Comparison of ENCODE assay signal across 8 mouse cellular contexts in genomic region chr11:7063681-7064267, GRCm38 (mm10). TPM values are rescaled to one million over a fixed set of nuclear protein-coding genes. Genes with fewer than 3 reads are reported as not detected.
DNase-seq lines count a peak whose midpoint lies in the region; ATAC-seq and TF ChIP-seq lines count a peak whose summit lies in the region.

No protein-coding gene starts in this region.

- under 1% methylated on average over 46 of the region's 53 CpGs for WGBS in heart, postnatal 0 days
- WGBS in midbrain, embryonic 15.5 days: under 1% methylated on average over 53 of the region's 53 CpGs

- DNase-seq in right cerebral cortex, adult 18-20 months: peak; percentile 45
- DNase-seq in right cerebral cortex, postnatal 36 days (ENCODE audit: low spot score in 2 of 2): no peak
- DNase-seq in cerebellum, postnatal 25 days: peak; percentile 70 to 73
- no peak for DNase-seq in heart, postnatal 0 days (ENCODE audit: low spot score)
- DNase-seq in kidney, postnatal 4 days: peak; percentile 56 to 70
- DNase-seq in spleen, postnatal 36 days (ENCODE audit: low spot score in 2 of 2): no peak
- DNase-seq in layer of hippocampus, adult 11-12 months (ENCODE audit: low spot score): no peak

- no peak for TF ChIP-seq CTCF in heart, postnatal 0 days (IDR thresholded peaks at IDR 0.05; ENCODE audit: low read depth)

- H3K4me1 ChIP-seq in heart, postnatal 0 days (ENCODE audit: control insufficient read depth, insufficient read depth): peaks cover 7% of the 10 kb centered on the region; the same call in 1 of the 2 replicates
- H3K4me1 ChIP-seq in midbrain, embryonic 15.5 days: peaks cover 30% of the 10 kb centered on the region

- H3K4me2 ChIP-seq in heart, postnatal 0 days (ENCODE audit: low read depth, low read length): peak overlapping the region; percentile 72
- H3K4me2 ChIP-seq in midbrain, embryonic 15.5 days: peak overlapping the region; percentile 87

- H3K27ac ChIP-seq in heart, postnatal 0 days (ENCODE audit: low read depth): no peak overlapping the region
- H3K27ac ChIP-seq in midbrain, embryonic 15.5 days: peak overlapping the region; percentile 68

- no peaks in the 10 kb centered on the region for H3K9me3 ChIP-seq in heart, postnatal 0 days (replicated peaks; ENCODE audit: control insufficient read depth, low read length)
- H3K9me3 ChIP-seq in midbrain, embryonic 15.5 days: no peaks in the 10 kb centered on the region

- peaks cover 92% of the 10 kb centered on the region for H3K27me3 ChIP-seq in heart, postnatal 0 days (ENCODE audit: control insufficient read depth, insufficient read depth, low read length)
- peaks cover 17% of the 10 kb centered on the region for H3K27me3 ChIP-seq in midbrain, embryonic 15.5 days (replicated peaks)

- H3K36me3 ChIP-seq in heart, postnatal 0 days (replicated peaks; ENCODE audit: control insufficient read depth, insufficient read depth, low read length): no peaks in the 10 kb centered on the region
- no peaks in the 10 kb centered on the region for H3K36me3 ChIP-seq in midbrain, embryonic 15.5 days (replicated peaks)

- no peak for TF ChIP-seq EP300 in heart, postnatal 0 days (IDR thresholded peaks at IDR 0.05; ENCODE audit: low read depth)

- peak overlapping the region; percentile 45 for H3K4me3 ChIP-seq in heart, postnatal 0 days (ENCODE audit: low read depth, low read length)
- H3K4me3 ChIP-seq in midbrain, embryonic 15.5 days: peak overlapping the region; percentile 62

- ATAC-seq in heart, postnatal 0 days (ENCODE audit: insufficient read depth, low read depth): peak; percentile 40
- ATAC-seq in midbrain, embryonic 15.5 days (replicated peaks): peak; percentile 68

- no peak overlapping the region for H3K9ac ChIP-seq in heart, postnatal 0 days (replicated peaks; ENCODE audit: low read depth, low read length)
- peak overlapping the region; percentile 75 for H3K9ac ChIP-seq in midbrain, embryonic 15.5 days

RNA-seq across cellular contexts. Expression of gene Adcy1, which starts 0.5 kb away (rescaled TPM):
- total RNA-seq in heart, postnatal 0 days (2014; rRNA removed; ENCODE audit: low replicate concordance): 1.6 and 2.9 TPM in 2 replicates
- 0.22 and 0.30 TPM in 2 replicates for polyA plus RNA-seq in heart, postnatal 0 days (2015; fragmentation: Nextera tagmentation; extraction: Ambion mirVana)
- 8.1 and 8.4 TPM in 2 replicates for polyA plus RNA-seq in midbrain, embryonic 15.5 days (2015; fragmentation: Nextera tagmentation; extraction: Ambion mirVana)

Comparison
In these comparisons a context has a peak if more than half of its experiments do, and no peak if none do; other contexts are left out.
1. DNase-seq: peak in right cerebral cortex, adult 18-20 months (single experiment), cerebellum, postnatal 25 days (2 of 2) and kidney, postnatal 4 days (2 of 2); none in right cerebral cortex, postnatal 36 days (0 of 2), heart, postnatal 0 days (single experiment), spleen, postnatal 36 days (0 of 2) and layer of hippocampus, adult 11-12 months (single experiment).